Mouse (Mus musculus) layer of hippocampus, postnatal 25 days (tissue): Measurements from ENCODE around the gene Gse1. TPM values are rescaled to one million over a fixed set of nuclear protein-coding genes. Genes with fewer than 3 reads are reported as not detected.

ENCODE experiments used
- DNase-seq, 2 experiments: peaks; one replicate each; pipeline ENCODE4 v3.0.0; 2022; ENCODE audit warnings: mixed read lengths in 2 of 2, low spot score in 1 of 2; ENCODE audit errors: extremely low spot score in 1 of 2
- total RNA-seq, 2 experiments: library from RNA; stranded (reverse); gene quantifications; 2 replicates each; pipeline ENCODE4 v1.2.3; 2021

Gse1 gene
- total RNA-seq, 2 experiments from 2014 or later = 121 to 145 TPM

- no peak for DNase-seq
These were observed 65.4 kb downstream of the Gse1 start for GRCm38 (mm10) chr8:120293421-120294357.

- DNase-seq = no peak
These were observed 67.0 kb downstream of the Gse1 start for GRCm38 (mm10) chr8:120294982-120295870.

- no peak for DNase-seq
These were observed 68.7 kb downstream of the Gse1 start for GRCm38 (mm10) chr8:120297000-120297399.

- no peak for DNase-seq
These were observed 70.6 kb downstream of the Gse1 start for GRCm38 (mm10) chr8:120298601-120299532.

GRCm38 (mm10) chr8:120300601-120301141 is 72.4 kb downstream of the Gse1 start:
- DNase-seq = peak; percentile 71 to 88

- DNase-seq = no peak
These were observed 74.9 kb downstream of the Gse1 start for GRCm38 (mm10) chr8:120302941-120303675.

- DNase-seq = no peak
These were observed 75.8 kb downstream of the Gse1 start for GRCm38 (mm10) chr8:120304097-120304496.

GRCm38 (mm10) chr8:120305800-120306385 is 77.6 kb downstream of the Gse1 start:
- no peak for DNase-seq

GRCm38 (mm10) chr8:120307103-120307502 is 78.8 kb downstream of the Gse1 start:
- DNase-seq = no peak

- DNase-seq = no peak
These were observed 79.3 kb downstream of the Gse1 start for GRCm38 (mm10) chr8:120307528-120307927.

- DNase-seq = no peak
These were observed 79.9 kb downstream of the Gse1 start for GRCm38 (mm10) chr8:120308131-120308530.

GRCm38 (mm10) chr8:120308553-120308952 is 80.3 kb downstream of the Gse1 start:
- DNase-seq = no peak

GRCm38 (mm10) chr8:120309326-120309725 is 81.1 kb downstream of the Gse1 start:
- no peak for DNase-seq

- DNase-seq = no peak
These were observed 81.8 kb downstream of the Gse1 start for GRCm38 (mm10) chr8:120310063-120310462.

- DNase-seq = no peak
These were observed 84.2 kb downstream of the Gse1 start for GRCm38 (mm10) chr8:120312452-120312851.

- DNase-seq = no peak
These were observed 85.4 kb downstream of the Gse1 start for GRCm38 (mm10) chr8:120313674-120314073.

GRCm38 (mm10) chr8:120314932-120315331 is 86.7 kb downstream of the Gse1 start:
- DNase-seq = no peak

GRCm38 (mm10) chr8:120315644-120316043 is 87.4 kb downstream of the Gse1 start:
- no peak for DNase-seq

- DNase-seq = no peak
These were observed 88.5 kb downstream of the Gse1 start for GRCm38 (mm10) chr8:120316707-120317106.
